Mouse (Mus musculus) frontal cortex, postnatal 25 days (tissue): ENCODE results near the gene 2210017I01Rik.

Experiments used
- DNase-seq, 2 experiments: peaks; one replicate each; pipeline ENCODE4 v3.0.0; 2022; ENCODE audit warnings: low spot score in 2 of 2

Gene 2210017I01Rik

DNA sequence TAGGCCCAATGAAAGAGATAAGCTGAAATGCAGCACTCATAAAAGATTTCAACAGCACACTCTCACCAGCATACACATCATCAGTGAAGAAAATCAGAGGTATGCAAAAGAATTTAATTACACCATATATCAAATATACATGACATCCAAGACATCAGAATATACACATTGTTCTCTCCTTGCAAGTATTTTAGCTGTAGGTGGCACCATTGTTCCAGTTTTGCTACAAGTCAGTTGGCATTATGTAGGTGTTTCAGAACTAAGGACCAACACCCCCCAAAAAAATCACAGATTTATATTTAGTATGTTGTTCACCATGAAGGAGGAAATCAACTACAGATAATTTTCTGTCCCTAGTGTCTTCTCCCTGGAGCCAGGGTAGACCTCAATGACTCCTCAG lies 41.9 kb downstream of the 2210017I01Rik start:
- DNase-seq, result no peak
